ENCODE assay signal across 26 mouse cellular contexts in genomic region chr11:30609247-30609646, GRCm38 (mm10).
"Had no signal": no experiment of that assay in that cellular context is flagged by ENCODE, and none has a peak within 500 bp of the region (broad histone marks: within the 10 kb centered on the region; RNA-seq: fewer than 3 reads in every experiment).

No protein-coding gene starts in this region.

- H3K27ac ChIP-seq: embryonic facial prominence, embryonic 10.5 days; embryonic facial prominence, embryonic 12.5 days; embryonic facial prominence, embryonic 13.5 days; embryonic facial prominence, embryonic 15.5 days; forebrain, embryonic 10.5 days; forebrain, embryonic 12.5 days; forebrain, embryonic 13.5 days; forebrain, embryonic 15.5 days; gastrocnemius, adult 2 months; heart, adult 2 months; heart, embryonic 10.5 days had no signal

- H3K27me3 ChIP-seq: embryonic facial prominence, embryonic 12.5 days; embryonic facial prominence, embryonic 13.5 days; embryonic facial prominence, embryonic 15.5 days; forebrain, embryonic 12.5 days; forebrain, embryonic 13.5 days; forebrain, embryonic 15.5 days had no signal

- H3K4me1 ChIP-seq: embryonic facial prominence, embryonic 10.5 days; embryonic facial prominence, embryonic 12.5 days; embryonic facial prominence, embryonic 13.5 days; embryonic facial prominence, embryonic 15.5 days; forebrain, embryonic 12.5 days; forebrain, embryonic 13.5 days; forebrain, embryonic 15.5 days; heart, embryonic 10.5 days had no signal

- ATAC-seq: forebrain, embryonic 13.5 days; forebrain, embryonic 14.5 days; forebrain, embryonic 15.5 days; forebrain, embryonic 16.5 days; forebrain, postnatal 0 days had no signal

- DNase-seq: cerebellum, adult 9-11 months; cerebellum, postnatal 25 days; cerebellum, postnatal 36 days; embryo, embryonic 11 days; forebrain, postnatal 0 days; gastrocnemius, adult 2 months; gastrocnemius, postnatal 10 days; gastrocnemius, postnatal 14 days; gastrocnemius, postnatal 25 days; gastrocnemius, postnatal 36 days; heart, adult 11 months; heart, adult 18-20 months; heart, adult 2 months had no signal

- H3K9ac ChIP-seq: embryonic facial prominence, embryonic 12.5 days; embryonic facial prominence, embryonic 13.5 days; embryonic facial prominence, embryonic 15.5 days; forebrain, embryonic 12.5 days; forebrain, embryonic 13.5 days; forebrain, embryonic 15.5 days; forebrain, postnatal 0 days had no signal

- H3K4me3 ChIP-seq: embryonic facial prominence, embryonic 10.5 days; embryonic facial prominence, embryonic 12.5 days; embryonic facial prominence, embryonic 13.5 days; embryonic facial prominence, embryonic 15.5 days; erythroblast, embryonic 14.5 days; forebrain, embryonic 10.5 days; forebrain, embryonic 12.5 days; forebrain, embryonic 13.5 days; forebrain, embryonic 15.5 days; gastrocnemius, adult 2 months; heart, adult 2 months; heart, embryonic 10.5 days had no signal

- H3K36me3 ChIP-seq: embryonic facial prominence, embryonic 10.5 days; embryonic facial prominence, embryonic 12.5 days; embryonic facial prominence, embryonic 13.5 days; embryonic facial prominence, embryonic 15.5 days; forebrain, embryonic 10.5 days; forebrain, embryonic 12.5 days; forebrain, embryonic 15.5 days; heart, embryonic 10.5 days had no signal

- H3K9me3 ChIP-seq: embryonic facial prominence, embryonic 10.5 days; embryonic facial prominence, embryonic 12.5 days; embryonic facial prominence, embryonic 13.5 days; embryonic facial prominence, embryonic 15.5 days; forebrain, embryonic 10.5 days; forebrain, embryonic 12.5 days; forebrain, embryonic 13.5 days; forebrain, embryonic 15.5 days; heart, embryonic 10.5 days had no signal

- H3K4me2 ChIP-seq: embryonic facial prominence, embryonic 12.5 days; embryonic facial prominence, embryonic 13.5 days; embryonic facial prominence, embryonic 15.5 days; forebrain, embryonic 12.5 days; forebrain, embryonic 13.5 days; forebrain, embryonic 15.5 days; heart, embryonic 11.5 days had no signal
